ENCODE assay signal across 24 mouse cellular contexts in the genomic region with DNA sequence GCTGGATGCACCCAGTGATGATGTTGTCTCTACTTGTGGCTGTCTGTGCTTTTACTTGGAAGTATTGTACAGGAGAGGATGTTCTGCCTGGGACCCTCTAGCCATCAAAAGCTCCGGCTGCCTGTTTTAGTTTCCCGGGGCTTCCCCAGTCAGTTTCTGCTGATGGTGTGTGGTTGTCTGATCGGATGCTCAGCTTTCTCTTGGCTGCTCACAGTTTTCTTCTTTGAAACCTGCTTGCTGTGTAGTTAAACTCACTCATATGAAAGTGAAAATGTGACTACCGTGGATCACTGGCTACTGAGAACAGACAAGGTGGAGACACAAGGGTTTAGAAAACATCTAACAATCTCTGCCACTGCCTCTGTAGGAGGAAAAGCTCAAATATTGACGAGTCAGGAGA. TPM values are rescaled to one million over a fixed set of nuclear protein-coding genes. Genes with fewer than 3 reads are reported as not detected.
DNase-seq lines count a peak whose midpoint lies in the region; ATAC-seq and TF ChIP-seq lines count a peak whose summit lies in the region.
"Had no signal": no experiment of that assay in that cellular context is flagged by ENCODE, and none has a peak within 500 bp of the region (broad histone marks: within the 10 kb centered on the region; RNA-seq: fewer than 3 reads in every experiment).

No protein-coding gene starts in this region.

- H3K27me3 ChIP-seq in liver, postnatal 0 days (ENCODE audit: insufficient read depth, low read length), result no peaks in the 10 kb centered on the region
- H3K27me3 ChIP-seq in liver, embryonic 12.5 days (replicated peaks), result 0 out of 2 replicates have a peak, but pooled peaks cover 7% of the 10 kb centered on the region
- H3K27me3 ChIP-seq in MEL (ENCODE audit: control insufficient read depth in 1 of 2, insufficient read depth in 2 of 2, low read length in 2 of 2), result no peaks in the 10 kb centered on the region
- no peaks in the 10 kb centered on the region for H3K27me3 ChIP-seq in midbrain, postnatal 0 days (ENCODE audit: insufficient read depth, low read length)
- H3K27me3 ChIP-seq: hindbrain, embryonic 15.5 days had no signal

- ATAC-seq in liver, postnatal 0 days, result no peak
- no peak for ATAC-seq in liver, embryonic 12.5 days
- no peak for ATAC-seq in midbrain, postnatal 0 days (ENCODE audit: low FRiP score)
- ATAC-seq in erythroid progenitor cell, adult 5-6 weeks (replicated peaks; ENCODE audit: low FRiP score, poor library complexity, severe bottlenecking), result no peak
- ATAC-seq: forebrain, embryonic 14.5 days had no signal

- TF ChIP-seq POLR2A in MEL (IDR thresholded peaks at IDR 0.05; ENCODE audit: control insufficient read depth in 1 of 2, insufficient read depth in 1 of 2, low read depth in 1 of 2, low read length in 2 of 2, poor library complexity in 1 of 2), result no peak

- H3K79me2 ChIP-seq in MEL (ENCODE audit: control insufficient read depth, insufficient read depth, low read length, poor library complexity), result no peaks in the 10 kb centered on the region

- TF ChIP-seq RAD21 in MEL (IDR thresholded peaks at IDR 0.05; ENCODE audit: low read depth, low read length), result no peak

- no peak for TF ChIP-seq CTCF in liver, postnatal 0 days (IDR thresholded peaks at IDR 0.05; ENCODE audit: low read depth)
- TF ChIP-seq CTCF in MEL (IDR thresholded peaks at IDR 0.05 in 2 of 3, conservative IDR thresholded peaks at IDR 0.05 in 1 of 3; ENCODE audit: control insufficient read depth in 1 of 3, insufficient read depth in 1 of 3, low read depth in 2 of 3, low read length in 3 of 3, poor library complexity in 1 of 3, severe bottlenecking in 1 of 3), result no peak
- TF ChIP-seq CTCF in midbrain, postnatal 0 days (IDR thresholded peaks at IDR 0.05), result no peak
- no peak for TF ChIP-seq CTCF in layer of hippocampus, adult 2 months (conservative IDR thresholded peaks at IDR 0.05)

- no peaks in the 10 kb centered on the region for H3K9me3 ChIP-seq in liver, postnatal 0 days (ENCODE audit: low read length)
- no peaks in the 10 kb centered on the region for H3K9me3 ChIP-seq in liver, embryonic 12.5 days (replicated peaks)
- H3K9me3 ChIP-seq in MEL (replicated peaks; ENCODE audit: insufficient read depth, low read length), result no peaks in the 10 kb centered on the region
- H3K9me3 ChIP-seq in midbrain, postnatal 0 days (ENCODE audit: low read length), result no peaks in the 10 kb centered on the region
- H3K9me3 ChIP-seq: embryonic facial prominence, embryonic 13.5 days; G1E; heart, embryonic 13.5 days; hindbrain, embryonic 15.5 days had no signal

- no peaks in the 10 kb centered on the region for H3K36me3 ChIP-seq in liver, postnatal 0 days (replicated peaks; ENCODE audit: insufficient read depth, low read length)
- H3K36me3 ChIP-seq in liver, embryonic 12.5 days, result no peaks in the 10 kb centered on the region
- H3K36me3 ChIP-seq in MEL (ENCODE audit: control insufficient read depth in 1 of 2, insufficient read depth in 2 of 2, low read length in 2 of 2), result peaks cover 0 to 34% of the 10 kb centered on the region in 2 experiments; a peak in 2 of 4 replicates
- H3K36me3 ChIP-seq in midbrain, postnatal 0 days (ENCODE audit: insufficient read depth, low read length), result no peaks in the 10 kb centered on the region
- H3K36me3 ChIP-seq: embryonic facial prominence, embryonic 13.5 days; G1E; heart, embryonic 13.5 days; hindbrain, embryonic 15.5 days had no signal

- H3K4me1 ChIP-seq in liver, postnatal 0 days (ENCODE audit: insufficient read depth), result peaks cover 36% of the 10 kb centered on the region
- peaks cover 27% of the 10 kb centered on the region for H3K4me1 ChIP-seq in liver, embryonic 12.5 days
- peaks cover 19 to 45% of the 10 kb centered on the region in 2 experiments; a peak in 3 of 4 replicates for H3K4me1 ChIP-seq in MEL (ENCODE audit: control insufficient read depth in 1 of 2, insufficient read depth in 2 of 2, low read length in 2 of 2)
- H3K4me1 ChIP-seq in midbrain, postnatal 0 days (ENCODE audit: insufficient read depth, low read length), result no peaks in the 10 kb centered on the region
- H3K4me1 ChIP-seq: hindbrain, embryonic 15.5 days had no signal

- no peak for TF ChIP-seq EP300 in liver, postnatal 0 days (IDR thresholded peaks at IDR 0.05; ENCODE audit: low read depth)
- no peak for TF ChIP-seq EP300 in MEL (IDR thresholded peaks at IDR 0.05; ENCODE audit: low read depth in 1 of 2, low read length in 2 of 2)

- WGBS in liver, postnatal 0 days (ENCODE audit: insufficient replicate concordance), result 63% methylated on average over 5 of the region's 5 CpGs
- 67% methylated on average over 5 of the region's 5 CpGs for WGBS in liver, embryonic 12.5 days (ENCODE audit: insufficient replicate concordance)
- WGBS in midbrain, postnatal 0 days, result 78% methylated on average over 5 of the region's 5 CpGs

- H3K9ac ChIP-seq in liver, postnatal 0 days (replicated peaks), result no peak overlapping the region
- H3K9ac ChIP-seq in liver, embryonic 12.5 days, result no peak overlapping the region
- H3K9ac ChIP-seq in MEL (ENCODE audit: control insufficient read depth, low read depth, low read length, poor library complexity, severe bottlenecking), result peak overlapping the region; percentile 14; the same call in 1 of the 2 replicates
- no peak overlapping the region for H3K9ac ChIP-seq in midbrain, postnatal 0 days (replicated peaks; ENCODE audit: low read length, poor library complexity, severe bottlenecking)
- H3K9ac ChIP-seq: embryonic facial prominence, embryonic 13.5 days; heart, embryonic 13.5 days; hindbrain, embryonic 15.5 days had no signal

- no peak for DNase-seq in liver, postnatal 0 days
- peak; percentile 25 for DNase-seq in CD4-positive helper T cell, adult 2 months (ENCODE audit: low read depth, low spot score)
- DNase-seq in MEL (ENCODE audit: low read depth, low spot score), result no peak
- DNase-seq in midbrain, postnatal 0 days (ENCODE audit: low spot score), result no peak
- DNase-seq in layer of hippocampus, adult 2 months (ENCODE audit: low spot score in 2 of 2), result no peak
- DNase-seq: adrenal gland, postnatal 14 days; cerebellum, adult 11-12 months; cerebellum, adult 9-10 months; cerebellum, postnatal 25 days; gastrocnemius, adult 2 months; gastrocnemius, postnatal 25 days; heart, adult 11 months; heart, postnatal 36 days had no signal

- no peak overlapping the region for H3K4me3 ChIP-seq in liver, postnatal 0 days (ENCODE audit: low read depth, low read length)
- no peak overlapping the region for H3K4me3 ChIP-seq in liver, embryonic 12.5 days
- H3K4me3 ChIP-seq in MEL (ENCODE audit: control insufficient read depth in 1 of 2, insufficient read depth in 1 of 2, low read depth in 2 of 2, low read length in 2 of 2), result no peak overlapping the region; a peak in 1 of 4 replicates
- no peak overlapping the region for H3K4me3 ChIP-seq in midbrain, postnatal 0 days (ENCODE audit: low read depth, low read length)
- H3K4me3 ChIP-seq in layer of hippocampus, adult 2 months, result no peak overlapping the region
- H3K4me3 ChIP-seq: embryonic facial prominence, embryonic 13.5 days; gastrocnemius, adult 2 months; heart, embryonic 13.5 days; hindbrain, embryonic 15.5 days had no signal

- no peak overlapping the region for H3K4me2 ChIP-seq in liver, postnatal 0 days (ENCODE audit: low read depth, low read length)
- H3K4me2 ChIP-seq in liver, embryonic 12.5 days, result no peak overlapping the region
- H3K4me2 ChIP-seq in midbrain, postnatal 0 days (ENCODE audit: low read depth, low read length, poor library complexity, severe bottlenecking), result no peak overlapping the region
- H3K4me2 ChIP-seq: embryonic facial prominence, embryonic 13.5 days; heart, embryonic 13.5 days; hindbrain, embryonic 15.5 days had no signal

- peak overlapping the region; percentile 98 for H3K27ac ChIP-seq in liver, postnatal 0 days (ENCODE audit: low read depth)
- H3K27ac ChIP-seq in liver, embryonic 12.5 days, result no peak overlapping the region
- peak overlapping the region; percentile 9; the same call in 1 of the 2 replicates for H3K27ac ChIP-seq in MEL (ENCODE audit: control insufficient read depth, low read depth, low read length)
- no peak overlapping the region for H3K27ac ChIP-seq in midbrain, postnatal 0 days (ENCODE audit: low read depth, low read length)
- no peak overlapping the region for H3K27ac ChIP-seq in layer of hippocampus, adult 2 months
- H3K27ac ChIP-seq: embryonic facial prominence, embryonic 13.5 days; gastrocnemius, adult 2 months; heart, embryonic 13.5 days; hindbrain, embryonic 15.5 days had no signal

RNA-seq across cellular contexts. Expression of a gene that starts 7.6 kb away (rescaled TPM):
- 25,564 and 27,060 TPM in 2 replicates for polyA plus RNA-seq in liver, postnatal 0 days (2015; fragmentation: Nextera tagmentation; extraction: Ambion mirVana)
- polyA plus RNA-seq in liver, embryonic 12.5 days (2016; fragmentation: Nextera tagmentation; extraction: Ambion mirVana), result 184 and 190 TPM in 2 replicates
- 0.16 TPM in 1 of 2 replicates, not detected in the other for total RNA-seq in MEL (2012; rRNA removed)
- under 1 TPM in 1 of 2 experiments, not detected in 1; 0.13 TPM for polyA plus RNA-seq in MEL (2012; ENCODE audit: insufficient read depth in 1 of 2, insufficient read length in 2 of 2, low read depth in 1 of 2, low replicate concordance in 2 of 2, missing spikeins in 1 of 2)
- total RNA-seq in midbrain, postnatal 0 days (2014; rRNA removed), result 0.14 TPM in 1 of 2 replicates, not detected in the other
- polyA plus RNA-seq in midbrain, postnatal 0 days (2015; fragmentation: Nextera tagmentation; extraction: Ambion mirVana), result 0.36 TPM in 1 of 2 replicates, not detected in the other
- total RNA-seq in erythroid progenitor cell, adult 5-6 weeks (2015; ENCODE audit: low replicate concordance), result not detected in 2 replicates
- total RNA-seq in erythroid progenitor cell, adult 5-6 weeks (2017; ENCODE audit: low replicate concordance), result not detected in 2 replicates
- total RNA-seq in layer of hippocampus, adult 2 months (2021), result not detected
- total RNA-seq: gastrocnemius, adult 2 months; gastrocnemius, postnatal 25 days had no signal
- polyA plus RNA-seq: cortical plate, adult 2 months; embryonic facial prominence, embryonic 13.5 days; forebrain, embryonic 14.5 days; hindbrain, embryonic 11.5 days had no signal

RNA-seq across cellular contexts. Expression of a gene that starts 25.8 kb away (rescaled TPM):
- polyA plus RNA-seq in liver, postnatal 0 days (2015; fragmentation: Nextera tagmentation; extraction: Ambion mirVana), result 48.9 and 50.3 TPM in 2 replicates
- polyA plus RNA-seq in liver, embryonic 12.5 days (2016; fragmentation: Nextera tagmentation; extraction: Ambion mirVana), result 95.2 and 97.9 TPM in 2 replicates
- total RNA-seq in MEL (2012; rRNA removed), result 116 and 147 TPM in 2 replicates
- polyA plus RNA-seq in MEL (2012; ENCODE audit: insufficient read depth in 1 of 2, insufficient read length in 2 of 2, low read depth in 1 of 2, low replicate concordance in 2 of 2, missing spikeins in 1 of 2), result 100 to 1,000 TPM in 1 of 2 experiments, 10 to 100 TPM in 1; 90.2 to 139 TPM
- 58.7 and 63.0 TPM in 2 replicates for total RNA-seq in midbrain, postnatal 0 days (2014; rRNA removed)
- 88.4 and 89.9 TPM in 2 replicates for polyA plus RNA-seq in midbrain, postnatal 0 days (2015; fragmentation: Nextera tagmentation; extraction: Ambion mirVana)
- 91.4 and 105 TPM in 2 replicates for total RNA-seq in erythroid progenitor cell, adult 5-6 weeks (2015; ENCODE audit: low replicate concordance)
- 118 and 144 TPM in 2 replicates for total RNA-seq in erythroid progenitor cell, adult 5-6 weeks (2017; ENCODE audit: low replicate concordance)
- 10 to 100 TPM; 61.1 to 62.5 TPM for total RNA-seq in layer of hippocampus, adult 2 months (2021)

RNA-seq across cellular contexts. Expression of a gene that starts 26.0 kb away (rescaled TPM):
- 13.7 and 14.6 TPM in 2 replicates for polyA plus RNA-seq in liver, postnatal 0 days (2015; fragmentation: Nextera tagmentation; extraction: Ambion mirVana)
- 31.1 and 33.3 TPM in 2 replicates for polyA plus RNA-seq in liver, embryonic 12.5 days (2016; fragmentation: Nextera tagmentation; extraction: Ambion mirVana)
- 20.4 and 28.7 TPM in 2 replicates for total RNA-seq in MEL (2012; rRNA removed)
- polyA plus RNA-seq in MEL (2012; ENCODE audit: insufficient read depth in 1 of 2, insufficient read length in 2 of 2, low read depth in 1 of 2, low replicate concordance in 2 of 2, missing spikeins in 1 of 2), result 10 to 100 TPM in 1 of 2 experiments, not detected in 1; 23.8 TPM
- total RNA-seq in midbrain, postnatal 0 days (2014; rRNA removed), result 16.2 and 19.1 TPM in 2 replicates
- 14.5 and 15.9 TPM in 2 replicates for polyA plus RNA-seq in midbrain, postnatal 0 days (2015; fragmentation: Nextera tagmentation; extraction: Ambion mirVana)
- total RNA-seq in erythroid progenitor cell, adult 5-6 weeks (2015; ENCODE audit: low replicate concordance), result 86.1 and 90.5 TPM in 2 replicates
- total RNA-seq in erythroid progenitor cell, adult 5-6 weeks (2017; ENCODE audit: low replicate concordance), result 99.1 and 105 TPM in 2 replicates
- total RNA-seq in layer of hippocampus, adult 2 months (2021), result 10 to 100 TPM; 13.6 to 15.9 TPM

RNA-seq across cellular contexts. Expression of a gene that starts 34.7 kb away (rescaled TPM):
- 578 and 644 TPM in 2 replicates for polyA plus RNA-seq in liver, postnatal 0 days (2015; fragmentation: Nextera tagmentation; extraction: Ambion mirVana)
- 0.35 and 0.69 TPM in 2 replicates for polyA plus RNA-seq in liver, embryonic 12.5 days (2016; fragmentation: Nextera tagmentation; extraction: Ambion mirVana)
- total RNA-seq in MEL (2012; rRNA removed), result 0.26 TPM in 1 of 2 replicates, not detected in the other
- polyA plus RNA-seq in MEL (2012; ENCODE audit: insufficient read depth in 1 of 2, insufficient read length in 2 of 2, low read depth in 1 of 2, low replicate concordance in 2 of 2, missing spikeins in 1 of 2), result under 1 TPM in 1 of 2 experiments, not detected in 1; 0.96 TPM
- total RNA-seq in midbrain, postnatal 0 days (2014; rRNA removed), result not detected in 2 replicates
- polyA plus RNA-seq in midbrain, postnatal 0 days (2015; fragmentation: Nextera tagmentation; extraction: Ambion mirVana), result 0.33 TPM in 1 of 2 replicates, not detected in the other
- total RNA-seq in erythroid progenitor cell, adult 5-6 weeks (2015; ENCODE audit: low replicate concordance), result not detected in 2 replicates
- not detected in 2 replicates for total RNA-seq in erythroid progenitor cell, adult 5-6 weeks (2017; ENCODE audit: low replicate concordance)
- total RNA-seq in layer of hippocampus, adult 2 months (2021), result under 1 TPM; 0.49 to 0.54 TPM
- total RNA-seq: gastrocnemius, adult 2 months; gastrocnemius, postnatal 25 days had no signal
- polyA plus RNA-seq: forebrain, embryonic 14.5 days; heart, embryonic 13.5 days; heart, postnatal 0 days; hindbrain, embryonic 11.5 days; hindbrain, embryonic 15.5 days; intestine, embryonic 14.5 days had no signal

Comparison
In these comparisons a context has a peak if more than half of its experiments do, and no peak if none do; other contexts are left out.
1. H3K27ac ChIP-seq: peak in liver, postnatal 0 days (single experiment) and MEL (single experiment); none in liver, embryonic 12.5 days (single experiment), midbrain, postnatal 0 days (single experiment) and layer of hippocampus, adult 2 months (single experiment).